Mouse (Mus musculus) ES-E14 (cell line): ENCODE measurements at regions not wholly inside any gene's neighbourhood (a gene's known extent, or its start where the extent isn't known, plus 50 kb on each side); places are given as distances from the start of the nearest gene placed in this dataset.
A peak's percentile ranks its signal among the peaks of the same experiment; 100 is the strongest.

Experiments
- CHD2 ChIP-seq: IDR thresholded peaks from 2 replicates; pipeline ENCODE4 v1.6.1; 2014; ENCODE audit warnings: mild to moderate bottlenecking, low read depth, low read length, inconsistent platforms
- HCFC1 ChIP-seq: IDR thresholded peaks from 2 replicates; pipeline ENCODE4 v1.6.1; 2012; ENCODE audit warnings: low read length, inconsistent platforms, borderline replicate concordance; ENCODE audit not compliant: insufficient read depth
- MAFK ChIP-seq: IDR thresholded peaks from 2 replicates; pipeline ENCODE4 v1.6.1; 2014; ENCODE audit warnings: mild to moderate bottlenecking, low read depth, low read length, inconsistent platforms; ENCODE audit not compliant: insufficient read depth
- ZC3H11A ChIP-seq: IDR thresholded peaks from 2 replicates; pipeline ENCODE4 v1.6.1; 2012; ENCODE audit warnings: low read depth, mild to moderate bottlenecking, inconsistent platforms, low read length, borderline replicate concordance
- ZNF384 ChIP-seq: IDR thresholded peaks from 2 replicates; pipeline ENCODE4 v1.6.1; 2012; ENCODE audit warnings: low read depth, low read length, inconsistent platforms

DNA sequence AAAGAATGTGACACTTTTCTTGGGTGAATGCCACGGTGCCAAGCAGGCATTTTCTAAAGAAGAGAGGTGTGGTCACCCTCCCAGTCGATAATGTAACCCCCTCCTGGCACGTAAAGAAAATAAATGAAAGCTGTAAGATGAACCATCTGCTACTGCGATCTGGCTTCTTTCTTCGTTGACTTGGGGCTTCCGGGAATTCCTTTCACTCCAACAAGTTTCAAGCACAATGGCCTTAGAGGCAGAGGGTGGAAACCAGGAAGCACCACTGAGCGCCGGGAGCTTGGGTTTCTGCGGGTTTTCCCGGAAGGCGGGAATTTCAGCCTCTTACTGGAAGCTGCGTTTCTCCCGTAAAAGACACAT is 203.5 kb downstream of the C1d start:
- TF ChIP-seq ZC3H11A, result no peak
- no peak for TF ChIP-seq MAFK
- no peak; the same call in 1 of the 2 replicates for TF ChIP-seq ZNF384
- TF ChIP-seq CHD2, result 0 out of 2 replicates have a peak, but pooled peaks have one; percentile 13
- TF ChIP-seq HCFC1, result no peak
